Mouse (Mus musculus) CH12.LX (cell line): ENCODE measurements around the gene Bri3. TPM values are rescaled to one million over a fixed set of nuclear protein-coding genes. Genes with fewer than 3 reads are reported as not detected.

Experiments used
- DNase-seq: peaks from one replicate; pipeline ENCODE4 v3.0.0-alpha.2; 2013; ENCODE audit errors: extremely low read depth
- H3K27ac ChIP-seq: 2 replicates; pipeline ENCODE4 v1.5.1; 2012; ENCODE audit warnings: low read depth, mild to moderate bottlenecking, control low read depth, moderate library complexity; ENCODE audit not compliant: insufficient read depth
- H3K27me3 ChIP-seq: replicated peaks from 2 replicates; pipeline ENCODE3; 2012; ENCODE audit warnings: inconsistent platforms
- H3K36me3 ChIP-seq, 2 experiments: replicated peaks in 1 of 2; 2 replicates each; pipeline versions ENCODE3 to v1.6.1; 2012; ENCODE audit warnings: inconsistent platforms in 1 of 2, low read length in 1 of 2, mild to moderate bottlenecking in 1 of 2, mixed read lengths in 1 of 2, moderate library complexity in 1 of 2; ENCODE audit not compliant: control insufficient read depth in 1 of 2, insufficient read depth in 1 of 2
- H3K4me1 ChIP-seq, 2 experiments: 2 replicates each; pipeline ENCODE4 v1.6.1; 2012; ENCODE audit warnings: inconsistent platforms in 1 of 2, moderate library complexity in 1 of 2; ENCODE audit not compliant: insufficient read depth in 2 of 2, control insufficient read depth in 1 of 2
- H3K4me2 ChIP-seq: 2 replicates; pipeline ENCODE4 v1.6.1; 2012; ENCODE audit warnings: low read depth, mild to moderate bottlenecking, control low read depth; ENCODE audit not compliant: poor library complexity, insufficient read depth, severe bottlenecking
- H3K4me3 ChIP-seq, 3 experiments: fragments of 150-350 bp in 1 of 3; sonication (generic) in 1 of 3; replicated peaks in 1 of 3; 2 replicates each; pipeline versions ENCODE3 to v1.5.1; 2011 to 2012; ENCODE audit warnings: low read depth in 2 of 3, low read length in 2 of 3, mild to moderate bottlenecking in 2 of 3, moderate library complexity in 2 of 3, control low read depth in 1 of 3, improper control_type of control experiment in 1 of 3, inconsistent platforms in 1 of 3, mixed read lengths in 1 of 3; ENCODE audit not compliant: poor library complexity in 1 of 3
- H3K79me2 ChIP-seq: replicated peaks from 2 replicates; pipeline ENCODE4 v1.6.1; 2012; ENCODE audit warnings: mild to moderate bottlenecking, moderate library complexity; ENCODE audit not compliant: control insufficient read depth, poor library complexity, insufficient read depth, severe bottlenecking; ENCODE audit errors: extremely low read depth
- H3K9ac ChIP-seq: 2 replicates; pipeline ENCODE4 v1.6.1; 2012; ENCODE audit warnings: low read depth, mild to moderate bottlenecking, control low read depth, moderate library complexity; ENCODE audit not compliant: insufficient read depth
- H3K9me3 ChIP-seq: replicated peaks from 2 replicates; pipeline ENCODE3; 2012; ENCODE audit warnings: low read length, inconsistent platforms, mixed read lengths
- ELF1 ChIP-seq: IDR thresholded peaks from 2 replicates; pipeline ENCODE4 v1.6.1; 2014; ENCODE audit warnings: low read depth, mild to moderate bottlenecking, inconsistent platforms, low read length, improper control_type of control experiment
- EP300 ChIP-seq: IDR thresholded peaks from 2 replicates; pipeline ENCODE4 v1.6.1; 2011; ENCODE audit warnings: low read length, improper control_type of control experiment
- ETS1 ChIP-seq: conservative IDR thresholded peaks from 2 replicates; pipeline ENCODE4 v1.6.1; 2012; ENCODE audit warnings: low read depth, mild to moderate bottlenecking, inconsistent platforms, low read length, improper control_type of control experiment, moderate library complexity
- HCFC1 ChIP-seq: IDR thresholded peaks from 2 replicates; pipeline ENCODE4 v1.6.1; 2012; ENCODE audit warnings: low read depth, mild to moderate bottlenecking, inconsistent platforms, low read length, improper control_type of control experiment
- KAT2A ChIP-seq: IDR thresholded peaks from 2 replicates; pipeline ENCODE4 v1.6.1; 2012; ENCODE audit warnings: low read length, improper control_type of control experiment, inconsistent platforms; ENCODE audit not compliant: insufficient replicate concordance
- MAFK ChIP-seq: IDR thresholded peaks from 2 replicates; pipeline ENCODE4 v1.6.1; 2011; ENCODE audit warnings: low read length, improper control_type of control experiment; ENCODE audit not compliant: insufficient replicate concordance
- MAX ChIP-seq: IDR thresholded peaks from 2 replicates; pipeline ENCODE4 v1.6.1; 2011; ENCODE audit warnings: low read length, improper control_type of control experiment
- NELFE ChIP-seq: IDR thresholded peaks from 2 replicates; pipeline ENCODE4 v1.6.1; 2011; ENCODE audit warnings: low read depth, low read length, improper control_type of control experiment
- NRF1 ChIP-seq: IDR thresholded peaks from 2 replicates; pipeline ENCODE4 v1.6.1; 2014; ENCODE audit warnings: low read depth, mild to moderate bottlenecking, inconsistent platforms, low read length, improper control_type of control experiment, moderate library complexity
- SIN3A ChIP-seq: IDR thresholded peaks from 2 replicates; pipeline ENCODE4 v1.6.1; 2012; ENCODE audit warnings: low read length, improper control_type of control experiment, inconsistent platforms
- TBP ChIP-seq: conservative IDR thresholded peaks from 2 replicates; pipeline ENCODE4 v1.6.1; 2011; ENCODE audit warnings: low read depth, low read length, improper control_type of control experiment
- TCF12 ChIP-seq: IDR thresholded peaks from 2 replicates; pipeline ENCODE4 v1.6.1; 2014; ENCODE audit warnings: low read depth, mild to moderate bottlenecking, inconsistent platforms, low read length, improper control_type of control experiment
- UBTF ChIP-seq: IDR thresholded peaks from 2 replicates; pipeline ENCODE4 v1.6.1; 2012; ENCODE audit warnings: low read depth, mild to moderate bottlenecking, inconsistent platforms, low read length, improper control_type of control experiment, moderate library complexity
- ZC3H11A ChIP-seq: IDR thresholded peaks from 2 replicates; pipeline ENCODE4 v1.6.1; 2012; ENCODE audit warnings: low read depth, mild to moderate bottlenecking, inconsistent platforms, low read length, improper control_type of control experiment
- ZMIZ1 ChIP-seq: IDR thresholded peaks from 2 replicates; pipeline ENCODE4 v1.6.1; 2012; ENCODE audit warnings: low read depth, mild to moderate bottlenecking, inconsistent platforms, low read length, improper control_type of control experiment
- dilution Hi-C: fragments of 300-500 bp; cut with MboI; formaldehyde crosslinking; loops from 2 replicates; pipeline ENCODE4 v1.14.3; 2020; ENCODE audit warnings: low sequenced_read_pairs; ENCODE audit not compliant: extremely low pct_unique_long_range_greater_than_20kb, extremely low pct_ligation_motif_present
- in situ Hi-C: fragments of 300-500 bp; cut with MboI; formaldehyde crosslinking; loops from 3 replicates; pipeline ENCODE4 v1.14.3; 2019; ENCODE audit warnings: low sequenced_read_pairs, low pct_ligation_motif_present, low pct_unique_long_range_greater_than_20kb, mixed read lengths
- polyA plus RNA-seq: library from polyadenylated mRNA; unstranded; fragments of >175 nt; gene quantifications from 2 replicates; pipeline ENCODE4 v1.2.1, GENCODE M21; 2012; ENCODE audit warnings: low read depth; ENCODE audit not compliant: insufficient read length
- total RNA-seq, 2 experiments: library from RNA; depleted of rRNA; stranded (reverse); fragments of 300-350 nt in 1 of 2; fragments of >200 nt in 1 of 2; gene quantifications; 2 replicates each; pipeline ENCODE4 v1.2.3; 2012 to 2014

Gene Bri3
- total and polyA plus RNA-seq, 3 experiments = 9.3 to 41.7 (median 20.3) TPM

GRCm38 (mm10) chr5:144351185-144351584, 106.9 kb downstream of the Bri3 start:
- Histone ChIP-seq H3K4me3 (no peak overlapping the region), H3K9ac (no peak overlapping the region), H3K27ac (no peak overlapping the region), H3K27me3 (no peaks in the 10 kb centered on the region), H3K36me3 (no peaks in the 10 kb centered on the region), H3K9me3 (no peaks in the 10 kb centered on the region), H3K4me1 (no peaks in the 10 kb centered on the region), H3K79me2 (no peaks in the 10 kb centered on the region), H3K4me2 (no peak overlapping the region)
- DNase-seq = no peak
- in situ Hi-C loops = no loop called here
- TF ChIP-seq SIN3A (no peak), ZMIZ1 (no peak), ETS1 (no peak), HCFC1 (no peak), MAX (no peak), NRF1 (no peak), EP300 (no peak), KAT2A (no peak), NELFE (no peak), UBTF (no peak), ELF1 (no peak)
- dilution Hi-C loops = no loop called here

- in situ Hi-C loops = no loop called here
Observed at GRCm38 (mm10) chr5:144352250-144353047, 108.2 kb downstream of the Bri3 start.

More at GRCm38 (mm10) chr5:144352250-144353047, 108.2 kb downstream of the Bri3 start:
- Histone ChIP-seq H3K27me3 (peaks cover under 1% of the 10 kb centered on the region), H3K27ac (no peak overlapping the region), H3K9ac (no peak overlapping the region), H3K4me2 (no peak overlapping the region), H3K9me3 (peaks cover under 1% of the 10 kb centered on the region), H3K36me3 (no peaks in the 10 kb centered on the region), H3K79me2 (no peaks in the 10 kb centered on the region), H3K4me1 (no peaks in the 10 kb centered on the region), H3K4me3 (no peak overlapping the region)
- DNase-seq = no peak
- dilution Hi-C loops = no loop called here
- TF ChIP-seq MAFK (no peak), SIN3A (no peak), ZC3H11A (no peak), ELF1 (no peak), NRF1 (no peak), TBP (no peak), ETS1 (no peak), TCF12 (no peak)
